Mouse (Mus musculus): ENCODE results near the gene Tamm41. TPM values are rescaled to one million over a fixed set of nuclear protein-coding genes. Genes with fewer than 3 reads are reported as not detected.

Gene Tamm41
- polyA plus RNA-seq, 1 experiment from 2014 or later, result 56.5 TPM

DNA sequence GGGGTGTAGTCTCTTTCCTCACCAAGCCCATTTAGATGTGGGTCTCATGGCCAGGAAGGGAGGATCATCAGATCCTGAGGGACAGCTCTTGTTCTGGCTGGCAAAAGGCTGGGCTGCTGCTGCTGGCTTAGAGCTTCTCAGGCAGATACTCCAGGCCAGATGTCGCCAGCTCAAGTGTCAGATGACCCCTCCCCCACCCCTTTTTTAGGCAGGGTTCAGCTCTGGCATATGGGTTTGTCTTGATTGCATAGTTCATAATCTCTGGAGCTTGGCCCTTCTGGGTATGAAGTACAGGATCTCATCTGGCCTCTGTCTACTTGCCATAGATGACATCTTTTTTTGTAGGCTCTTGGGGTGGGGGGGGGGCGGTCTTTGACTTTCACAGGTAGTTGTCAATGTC, 19.0 kb upstream of the Tamm41 start:
- no peaks in the 10 kb centered on the region for H3K27me3 ChIP-seq (ENCODE audit: control insufficient read depth, insufficient read depth, low read length)
- H3K9me3 ChIP-seq (ENCODE audit: control insufficient read depth, low read depth, low read length), result no peaks in the 10 kb centered on the region
- no peak overlapping the region for H3K27ac ChIP-seq (ENCODE audit: low read length)
- no peak overlapping the region for H3K4me3 ChIP-seq (ENCODE audit: low read depth, low read length)
- ATAC-seq (ENCODE audit: insufficient number of reproducible peaks, insufficient read depth, low FRiP score, low read depth), result no peak
- no peaks in the 10 kb centered on the region for H3K36me3 ChIP-seq (ENCODE audit: control insufficient read depth, insufficient read depth, low read length)
- no peak overlapping the region for H3K9ac ChIP-seq (replicated peaks; ENCODE audit: low read depth, low read length)
- WGBS, result 31% methylated on average over 2 of the region's 2 CpGs
- H3K4me2 ChIP-seq (replicated peaks; ENCODE audit: low read depth, low read length), result no peak overlapping the region
- H3K4me1 ChIP-seq (ENCODE audit: control insufficient read depth, insufficient read depth, low read length), result no peaks in the 10 kb centered on the region

DNA sequence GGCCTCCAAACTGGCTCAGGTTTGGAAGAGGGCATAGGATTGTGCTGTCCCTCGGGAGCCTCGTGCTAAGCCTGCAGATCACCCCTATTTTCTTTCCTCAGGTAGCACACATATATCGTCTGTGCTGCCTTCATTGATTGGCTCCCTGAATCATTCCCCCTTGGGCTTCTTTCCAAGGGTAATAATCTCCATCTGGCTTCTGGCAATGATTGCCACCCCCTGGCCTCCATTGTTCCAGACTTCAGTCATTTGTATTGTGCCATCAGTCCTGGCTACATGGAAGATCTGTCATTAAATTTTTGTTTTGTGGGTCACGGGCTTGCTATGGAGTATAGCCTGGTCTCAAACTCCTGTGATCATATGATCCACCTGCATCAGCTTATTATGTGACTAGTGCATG, 17.8 kb upstream of the Tamm41 start:
- no peak for ATAC-seq (ENCODE audit: insufficient number of reproducible peaks, insufficient read depth, low FRiP score, low read depth)
- Histone ChIP-seq H3K9ac (replicated peaks; ENCODE audit: low read depth, low read length) (no peak overlapping the region), H3K9me3 (ENCODE audit: control insufficient read depth, low read depth, low read length) (no peaks in the 10 kb centered on the region), H3K4me1 (ENCODE audit: control insufficient read depth, insufficient read depth, low read length) (no peaks in the 10 kb centered on the region), H3K27me3 (ENCODE audit: control insufficient read depth, insufficient read depth, low read length) (no peaks in the 10 kb centered on the region), H3K27ac (ENCODE audit: low read length) (no peak overlapping the region), H3K4me2 (replicated peaks; ENCODE audit: low read depth, low read length) (no peak overlapping the region), H3K4me3 (ENCODE audit: low read depth, low read length) (no peak overlapping the region), H3K36me3 (ENCODE audit: control insufficient read depth, insufficient read depth, low read length) (no peaks in the 10 kb centered on the region)
- WGBS, result 87% methylated on average over 4 of the region's 4 CpGs

DNA sequence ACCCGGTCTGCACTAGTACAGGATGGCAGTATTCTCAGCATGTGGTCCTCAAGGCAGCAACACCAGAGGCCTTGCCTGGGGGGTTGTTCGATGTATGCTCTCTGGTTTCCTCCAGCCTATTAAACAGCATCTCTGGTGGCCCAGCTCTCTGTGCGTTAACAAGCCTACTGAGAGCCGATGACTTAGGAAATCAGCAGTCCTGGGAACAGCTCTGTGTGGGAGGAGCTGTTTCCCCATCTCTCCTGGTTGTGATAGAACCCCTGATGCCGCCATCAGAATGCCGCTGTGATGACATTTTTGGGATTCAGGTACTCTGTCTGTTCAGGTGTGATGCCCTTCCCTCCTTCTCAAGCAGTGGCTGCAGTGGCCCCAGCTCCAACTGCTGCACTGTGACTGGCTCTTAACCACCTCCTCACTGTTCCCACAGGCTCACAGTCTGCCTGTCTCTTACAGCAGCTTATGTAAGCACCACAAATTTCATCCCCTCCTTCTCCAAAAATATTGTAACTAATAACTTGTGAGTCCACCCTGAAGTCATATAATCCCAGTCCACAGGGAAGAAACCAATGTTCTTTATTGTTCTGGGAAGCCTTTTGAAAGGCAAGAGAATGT, 14.0 kb upstream of the Tamm41 start:
- no peaks in the 10 kb centered on the region for H3K27me3 ChIP-seq (ENCODE audit: control insufficient read depth, insufficient read depth, low read length)
- H3K9ac ChIP-seq (replicated peaks; ENCODE audit: low read depth, low read length), result no peak overlapping the region
- no peaks in the 10 kb centered on the region for H3K4me1 ChIP-seq (ENCODE audit: control insufficient read depth, insufficient read depth, low read length)
- no peaks in the 10 kb centered on the region for H3K9me3 ChIP-seq (ENCODE audit: control insufficient read depth, low read depth, low read length)
- 61% methylated on average over 6 of the region's 6 CpGs for WGBS
- H3K4me3 ChIP-seq (ENCODE audit: low read depth, low read length), result no peak overlapping the region
- H3K27ac ChIP-seq (ENCODE audit: low read length), result no peak overlapping the region
- no peaks in the 10 kb centered on the region for H3K36me3 ChIP-seq (ENCODE audit: control insufficient read depth, insufficient read depth, low read length)
- ATAC-seq (ENCODE audit: insufficient number of reproducible peaks, insufficient read depth, low FRiP score, low read depth), result no peak
- H3K4me2 ChIP-seq (replicated peaks; ENCODE audit: low read depth, low read length), result no peak overlapping the region

DNA sequence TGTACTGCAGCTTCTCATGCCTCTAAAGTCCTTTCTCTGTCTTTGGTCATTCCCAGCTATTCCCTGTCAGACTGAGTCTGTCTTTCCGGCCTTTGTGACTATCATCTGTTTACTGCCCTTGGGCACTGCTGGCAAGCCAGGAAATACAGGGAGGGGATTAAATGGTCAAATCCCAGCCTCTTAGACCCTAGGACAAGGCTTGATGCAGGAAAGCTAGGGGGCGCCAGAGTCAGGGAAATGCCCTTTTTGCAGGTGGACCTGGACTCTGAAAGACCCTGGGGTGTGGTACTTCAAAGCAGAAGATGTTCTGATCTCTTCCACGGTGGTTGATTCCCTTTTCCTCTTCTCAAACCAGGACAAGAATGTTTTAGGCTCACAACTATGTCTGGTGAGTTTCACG, 11.3 kb upstream of the Tamm41 start:
- H3K4me1 ChIP-seq (ENCODE audit: control insufficient read depth, insufficient read depth, low read length), result no peaks in the 10 kb centered on the region
- WGBS, result 23% methylated on average over 4 of the region's 4 CpGs

DNA sequence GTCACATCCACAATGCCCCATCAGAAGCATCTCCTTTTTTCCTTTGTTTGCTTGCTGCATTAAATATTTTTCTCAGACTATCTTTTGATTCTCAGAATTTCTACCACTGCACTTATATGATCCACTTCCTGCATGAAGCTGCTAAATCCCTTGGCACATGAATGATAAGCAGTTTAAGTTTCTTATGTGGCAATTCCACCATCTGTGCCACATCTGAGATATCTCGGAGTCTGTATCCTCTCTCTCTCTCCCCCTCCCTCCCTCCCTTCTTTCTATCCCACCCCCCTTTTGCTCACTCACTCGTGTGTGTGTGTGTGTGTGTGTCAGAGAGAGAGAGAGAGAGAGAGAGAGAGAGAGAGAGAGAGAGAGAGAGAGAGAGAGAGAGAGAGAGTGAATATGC, 10.1 kb upstream of the Tamm41 start:
- Histone ChIP-seq H3K27me3 (ENCODE audit: control insufficient read depth, insufficient read depth, low read length) (no peaks in the 10 kb centered on the region), H3K9ac (replicated peaks; ENCODE audit: low read depth, low read length) (no peak overlapping the region), H3K4me3 (ENCODE audit: low read depth, low read length) (no peak overlapping the region), H3K36me3 (ENCODE audit: control insufficient read depth, insufficient read depth, low read length) (no peaks in the 10 kb centered on the region), H3K4me2 (replicated peaks; ENCODE audit: low read depth, low read length) (no peak overlapping the region), H3K9me3 (ENCODE audit: control insufficient read depth, low read depth, low read length) (no peaks in the 10 kb centered on the region), H3K4me1 (ENCODE audit: control insufficient read depth, insufficient read depth, low read length) (no peaks in the 10 kb centered on the region), H3K27ac (ENCODE audit: low read length) (no peak overlapping the region)
- 41% methylated on average over 2 of the region's 2 CpGs for WGBS
- ATAC-seq (ENCODE audit: insufficient number of reproducible peaks, insufficient read depth, low FRiP score, low read depth), result no peak

More for the DNA sequence above, 11.3 kb upstream of the Tamm41 start:
- H3K36me3 ChIP-seq (ENCODE audit: control insufficient read depth, insufficient read depth, low read length), result no peaks in the 10 kb centered on the region
- no peak overlapping the region for H3K4me2 ChIP-seq (replicated peaks; ENCODE audit: low read depth, low read length)
- H3K9ac ChIP-seq (replicated peaks; ENCODE audit: low read depth, low read length), result no peak overlapping the region
- no peaks in the 10 kb centered on the region for H3K27me3 ChIP-seq (ENCODE audit: control insufficient read depth, insufficient read depth, low read length)
- H3K9me3 ChIP-seq (ENCODE audit: control insufficient read depth, low read depth, low read length), result no peaks in the 10 kb centered on the region
- ATAC-seq (ENCODE audit: insufficient number of reproducible peaks, insufficient read depth, low FRiP score, low read depth), result no peak
- H3K27ac ChIP-seq (ENCODE audit: low read length), result no peak overlapping the region
- no peak overlapping the region for H3K4me3 ChIP-seq (ENCODE audit: low read depth, low read length)

DNA sequence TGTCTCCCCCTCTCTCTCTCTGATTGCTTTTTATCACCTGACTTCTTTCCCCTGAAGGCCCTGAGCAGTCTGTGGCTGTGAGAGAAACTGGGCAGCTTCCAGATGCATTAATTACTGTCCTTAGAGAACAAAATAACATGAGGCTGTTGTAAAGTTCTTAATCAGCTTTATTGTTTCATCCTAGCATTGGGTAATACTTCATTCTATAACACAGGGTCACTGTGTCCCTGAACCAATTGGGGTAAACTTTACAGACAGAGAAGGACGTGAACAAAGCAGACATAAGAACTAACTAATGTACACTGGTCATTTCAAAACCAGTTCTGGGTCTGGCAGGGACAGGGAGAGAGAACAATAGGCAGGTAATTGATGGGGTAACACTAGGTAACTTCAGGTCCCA, 8.4 kb upstream of the Tamm41 start:
- Histone ChIP-seq H3K36me3 (ENCODE audit: control insufficient read depth, insufficient read depth, low read length) (no peaks in the 10 kb centered on the region), H3K9ac (replicated peaks; ENCODE audit: low read depth, low read length) (no peak overlapping the region), H3K4me2 (replicated peaks; ENCODE audit: low read depth, low read length) (no peak overlapping the region), H3K27ac (ENCODE audit: low read length) (no peak overlapping the region), H3K4me1 (ENCODE audit: control insufficient read depth, insufficient read depth, low read length) (no peaks in the 10 kb centered on the region), H3K4me3 (ENCODE audit: low read depth, low read length) (no peak overlapping the region), H3K9me3 (ENCODE audit: control insufficient read depth, low read depth, low read length) (no peaks in the 10 kb centered on the region), H3K27me3 (ENCODE audit: control insufficient read depth, insufficient read depth, low read length) (no peaks in the 10 kb centered on the region)
- 66% methylated on average over 1 of the region's 1 CpGs for WGBS
- ATAC-seq (ENCODE audit: insufficient number of reproducible peaks, insufficient read depth, low FRiP score, low read depth), result no peak

DNA sequence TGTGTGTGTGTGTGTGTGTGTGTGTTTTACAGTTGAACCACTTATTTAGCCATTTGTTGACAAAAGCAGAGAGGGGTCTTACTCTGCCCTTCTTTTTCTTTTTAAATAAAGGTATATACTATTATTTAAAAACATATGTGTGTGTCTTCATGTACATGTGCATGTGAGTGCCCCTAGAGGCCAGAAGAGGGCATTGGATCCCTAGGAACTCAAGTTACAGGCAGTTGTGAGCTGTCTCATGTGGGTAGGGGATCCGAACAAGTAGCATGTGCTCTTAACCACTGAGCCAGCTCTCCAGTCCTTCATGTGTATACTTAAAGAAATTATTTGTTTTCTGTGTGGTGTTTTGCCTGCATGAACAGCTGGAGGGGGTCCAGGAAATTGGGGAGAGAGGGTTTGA, 7.0 kb upstream of the Tamm41 start:
- Histone ChIP-seq H3K36me3 (ENCODE audit: control insufficient read depth, insufficient read depth, low read length) (no peaks in the 10 kb centered on the region), H3K9me3 (ENCODE audit: control insufficient read depth, low read depth, low read length) (no peaks in the 10 kb centered on the region), H3K4me1 (ENCODE audit: control insufficient read depth, insufficient read depth, low read length) (no peaks in the 10 kb centered on the region), H3K27me3 (ENCODE audit: control insufficient read depth, insufficient read depth, low read length) (no peaks in the 10 kb centered on the region), H3K4me2 (replicated peaks; ENCODE audit: low read depth, low read length) (no peak overlapping the region), H3K9ac (replicated peaks; ENCODE audit: low read depth, low read length) (no peak overlapping the region), H3K27ac (ENCODE audit: low read length) (no peak overlapping the region), H3K4me3 (ENCODE audit: low read depth, low read length) (no peak overlapping the region)
- no peak for ATAC-seq (ENCODE audit: insufficient number of reproducible peaks, insufficient read depth, low FRiP score, low read depth)
- WGBS, result 64% methylated on average over 1 of the region's 1 CpGs

DNA sequence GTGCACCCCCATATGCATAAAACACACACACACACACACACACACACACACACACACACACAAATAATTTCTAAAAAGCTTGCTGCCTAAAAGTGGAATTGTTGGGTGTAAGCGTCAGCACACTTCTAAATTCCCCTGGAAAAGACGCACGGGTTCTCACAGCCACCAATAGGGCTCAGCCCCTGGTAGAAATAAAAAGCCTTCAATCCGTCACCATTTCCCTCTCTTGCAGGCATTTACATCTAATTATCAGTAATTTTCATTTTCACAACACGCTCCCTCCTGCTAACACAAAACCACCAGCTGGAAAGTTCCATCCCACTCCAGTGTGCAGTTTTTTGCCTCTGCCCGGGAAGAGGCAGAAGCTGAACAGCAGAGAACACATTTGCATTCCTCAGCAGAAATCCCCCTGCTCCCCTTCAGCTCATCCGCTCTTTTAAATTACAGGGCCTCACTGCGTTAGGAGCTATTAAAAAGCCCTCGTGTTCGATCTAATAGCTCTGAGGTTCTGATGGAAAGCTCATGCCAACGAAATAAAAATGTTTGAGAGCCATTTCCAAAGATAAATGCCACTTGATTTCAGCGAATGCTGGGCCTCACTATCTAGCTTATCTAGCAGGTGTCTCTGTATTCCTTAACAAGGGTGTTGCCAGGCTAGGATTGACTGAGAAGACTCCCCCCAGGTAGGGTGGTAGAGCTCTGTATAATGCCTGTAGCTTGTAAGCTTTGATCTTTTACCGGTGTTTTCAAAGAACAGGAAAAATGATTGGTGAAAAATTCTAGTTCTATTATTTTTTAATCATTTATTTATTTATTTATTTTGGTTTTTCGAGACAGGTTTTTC, 6.2 kb upstream of the Tamm41 start:
- H3K9me3 ChIP-seq (ENCODE audit: control insufficient read depth, low read depth, low read length), result no peaks in the 10 kb centered on the region
- no peak overlapping the region for H3K4me3 ChIP-seq (ENCODE audit: low read depth, low read length)
- no peak overlapping the region for H3K4me2 ChIP-seq (replicated peaks; ENCODE audit: low read depth, low read length)
- no peak for ATAC-seq (ENCODE audit: insufficient number of reproducible peaks, insufficient read depth, low FRiP score, low read depth)
- no peaks in the 10 kb centered on the region for H3K27me3 ChIP-seq (ENCODE audit: control insufficient read depth, insufficient read depth, low read length)
- no peak overlapping the region for H3K9ac ChIP-seq (replicated peaks; ENCODE audit: low read depth, low read length)
- WGBS, result 68% methylated on average over 14 of the region's 14 CpGs
- no peaks in the 10 kb centered on the region for H3K4me1 ChIP-seq (ENCODE audit: control insufficient read depth, insufficient read depth, low read length)
- no peaks in the 10 kb centered on the region for H3K36me3 ChIP-seq (ENCODE audit: control insufficient read depth, insufficient read depth, low read length)
- H3K27ac ChIP-seq (ENCODE audit: low read length), result no peak overlapping the region
